Mouse (Mus musculus) cortical plate, adult 2 months (tissue): ENCODE results near the gene Mcrip1.

Source experiments
- CTCF ChIP-seq: fragments of 200-500 bp; IDR thresholded peaks from 2 replicates; pipeline ENCODE4 v1.5.1; 2011; ENCODE audit warnings: mild to moderate bottlenecking, control low read depth, low read length; ENCODE audit not compliant: insufficient read depth; ENCODE audit errors: extremely low read depth
- POLR2A ChIP-seq: fragments of 200-500 bp; IDR thresholded peaks from 2 replicates; pipeline ENCODE4 v1.6.1; 2011; ENCODE audit warnings: mild to moderate bottlenecking, low read length, control low read depth; ENCODE audit not compliant: insufficient read depth; ENCODE audit errors: extremely low read depth

GRCm38 (mm10) chr11:120565114-120565513 lies 15.6 kb upstream of the Mcrip1 start:
- no peak for TF ChIP-seq CTCF
- no peak for TF ChIP-seq POLR2A
